Mouse (Mus musculus) gonadal fat pad, adult 2 months (tissue): ENCODE data around the gene Taf8. TPM values are rescaled to one million over a fixed set of nuclear protein-coding genes. Genes with fewer than 3 reads are reported as not detected.

Source experiments
- DNase-seq: peaks from one replicate; pipeline ENCODE4 v3.0.0-alpha.2; 2012; ENCODE audit warnings: low read depth
- polyA plus RNA-seq: library from polyadenylated mRNA; depleted of rRNA; stranded (reverse); fragments of >200 nt; gene quantifications from 2 replicates; pipeline ENCODE4 v1.2.3, GENCODE M21; 2012

The Taf8 gene
- polyA plus RNA-seq, 1 experiment = 22.7 TPM

- DNase-seq = no peak
These were observed 42.7 kb downstream of the Taf8 start for GRCm38 (mm10) chr17:47459341-47459919.

- no peak for DNase-seq
These were observed 43.2 kb downstream of the Taf8 start for GRCm38 (mm10) chr17:47458936-47459335.

GRCm38 (mm10) chr17:47458310-47458709, 43.8 kb downstream of the Taf8 start:
- no peak for DNase-seq

GRCm38 (mm10) chr17:47454675-47455074, 47.4 kb downstream of the Taf8 start:
- DNase-seq = no peak

GRCm38 (mm10) chr17:47452886-47453285, 49.2 kb downstream of the Taf8 start:
- no peak for DNase-seq

GRCm38 (mm10) chr17:47450880-47451565, 51.1 kb downstream of the Taf8 start:
- peak; percentile 79 for DNase-seq

DNA sequence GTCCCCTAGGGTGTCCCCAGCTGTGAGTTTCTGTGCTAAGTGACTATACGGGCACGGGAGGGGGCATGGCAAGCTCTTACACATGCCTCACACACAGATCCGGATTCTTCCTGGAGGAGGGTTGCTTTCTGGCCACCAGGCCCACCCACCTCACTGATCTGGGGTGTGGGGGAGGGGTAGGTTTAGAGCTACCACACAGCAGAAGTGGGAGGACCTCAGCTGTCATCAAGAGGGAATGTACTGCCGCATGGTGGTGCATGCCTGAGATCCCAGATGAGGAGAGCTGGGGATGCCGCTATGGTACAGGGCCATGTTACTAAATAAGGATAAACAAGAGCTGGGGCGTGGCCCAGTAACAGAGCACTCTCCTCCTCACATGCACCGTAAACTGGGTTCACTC, 51.9 kb downstream of the Taf8 start:
- no peak for DNase-seq

- DNase-seq = no peak
These were observed 52.7 kb downstream of the Taf8 start for GRCm38 (mm10) chr17:47449432-47449831.

- no peak for DNase-seq
These were observed 53.3 kb downstream of the Taf8 start for GRCm38 (mm10) chr17:47448523-47449372.

DNA sequence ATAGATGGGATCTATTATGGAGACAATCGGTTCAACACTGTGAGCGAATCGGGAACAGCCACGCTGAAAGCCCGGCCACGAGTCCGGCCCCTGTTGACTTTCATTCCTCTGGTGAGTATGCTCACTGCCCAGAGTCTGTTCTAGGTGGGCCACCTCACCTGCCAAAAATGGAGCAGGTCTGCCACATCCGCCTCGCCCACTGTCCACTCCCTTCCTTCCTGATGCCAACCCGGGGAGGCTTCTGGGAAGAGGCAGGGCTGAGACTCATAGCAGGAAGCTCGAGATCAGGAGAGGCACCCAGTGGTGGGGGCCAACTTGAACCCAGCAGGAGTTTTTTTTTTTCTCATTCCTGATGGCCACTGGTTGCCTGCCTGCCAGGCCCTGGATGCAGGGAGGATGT, 55.5 kb downstream of the Taf8 start:
- no peak for DNase-seq

DNA sequence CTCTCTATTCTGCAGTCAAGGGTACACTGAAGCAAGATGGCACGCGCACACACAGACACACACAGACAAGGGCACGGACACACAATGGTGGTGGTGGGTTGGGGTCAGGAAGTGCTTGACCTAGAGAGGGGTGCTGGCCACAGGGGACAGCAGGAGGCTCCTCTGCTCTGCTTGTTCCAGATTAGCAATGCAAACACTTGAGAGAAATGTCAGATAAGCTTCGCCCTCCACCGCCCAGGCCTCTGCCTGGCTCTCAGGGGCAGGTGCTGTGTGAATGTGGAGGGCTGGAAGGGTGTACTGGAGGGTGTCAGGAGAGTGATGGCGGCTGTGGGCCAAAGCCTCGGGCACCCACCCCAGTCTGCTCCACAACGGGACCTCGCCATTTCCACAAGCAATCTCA, 56.1 kb downstream of the Taf8 start:
- DNase-seq = no peak

- DNase-seq = no peak
These were observed 56.6 kb downstream of the Taf8 start for GRCm38 (mm10) chr17:47445518-47445917.

- no peak for DNase-seq
These were observed 58.0 kb downstream of the Taf8 start for GRCm38 (mm10) chr17:47444113-47444512.

GRCm38 (mm10) chr17:47442271-47442670, 59.8 kb downstream of the Taf8 start:
- no peak for DNase-seq

DNA sequence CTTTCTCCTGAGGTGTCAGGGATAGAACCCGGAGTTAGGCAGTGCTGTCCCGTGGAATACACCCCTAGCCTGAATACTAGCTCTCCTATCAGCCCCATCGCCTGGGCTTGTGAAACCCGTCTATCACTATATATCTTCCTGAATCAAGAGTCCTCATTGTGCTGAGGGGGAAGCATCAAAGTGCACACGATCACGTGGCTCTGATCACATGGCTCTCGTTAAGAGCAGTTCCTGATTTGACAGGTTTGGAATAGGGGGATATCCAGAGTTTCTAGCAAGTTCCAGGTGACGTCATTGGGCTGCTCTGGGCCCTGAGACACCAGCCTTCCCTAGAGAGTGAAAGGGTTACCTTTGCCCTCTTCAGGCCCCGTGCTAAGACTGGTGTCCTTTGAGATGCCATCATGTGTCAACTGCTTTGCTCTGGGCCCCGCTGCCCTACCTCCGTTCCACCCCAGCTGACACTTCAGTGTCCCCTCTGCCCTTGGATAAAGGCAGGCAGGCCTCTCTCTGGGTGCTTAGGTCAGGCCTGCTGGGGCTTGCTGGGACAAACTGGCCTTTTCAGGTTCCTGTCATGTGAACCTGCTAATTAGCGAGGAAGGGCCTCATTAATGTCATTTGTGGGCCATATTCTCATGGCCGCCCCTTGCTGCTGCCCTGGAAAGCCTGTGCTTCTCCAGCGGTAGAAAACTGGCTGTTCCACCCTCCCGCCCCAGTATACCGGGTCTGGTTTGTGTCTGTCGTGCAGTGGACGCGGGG, 60.6 kb downstream of the Taf8 start:
- DNase-seq = no peak

GRCm38 (mm10) chr17:47440359-47440890, 61.7 kb downstream of the Taf8 start:
- no peak for DNase-seq

GRCm38 (mm10) chr17:47439396-47440028, 62.6 kb downstream of the Taf8 start:
- DNase-seq = no peak

DNA sequence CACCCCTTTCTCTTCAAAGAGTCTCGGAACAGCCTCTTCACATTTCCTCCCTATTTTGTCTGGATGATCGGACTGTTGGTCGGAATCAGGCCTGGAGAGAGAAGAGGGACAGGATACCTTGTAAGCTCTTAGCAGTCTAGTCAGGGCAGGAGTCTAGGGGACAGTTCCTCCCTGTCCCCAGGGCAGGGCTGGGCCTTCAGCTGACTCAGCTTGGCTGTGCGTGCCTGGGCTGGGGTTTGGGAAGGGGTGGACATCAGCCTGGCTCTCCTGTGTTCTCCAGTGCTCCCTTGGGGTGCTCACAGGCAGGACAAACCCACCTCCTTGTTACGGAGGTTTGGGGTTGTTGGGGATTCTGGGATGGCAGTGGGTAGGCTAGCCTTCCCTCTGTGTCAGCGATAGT, 63.5 kb downstream of the Taf8 start:
- no peak for DNase-seq

GRCm38 (mm10) chr17:47436907-47437547, 65.1 kb downstream of the Taf8 start, which contains the start of gene 1700001C19Rik:
TSS of gene 1700001C19Rik (minus strand) at chr17:47437376.
- DNase-seq = no peak

GRCm38 (mm10) chr17:47436156-47436906, 65.8 kb downstream of the Taf8 start, which contains the start of gene AI661453:
TSS of gene AI661453 (plus strand) at chr17:47436615.
- DNase-seq = no peak
